Mouse (Mus musculus) olfactory bulb, adult 2 months (tissue): ENCODE results near the gene Cyp2g1. TPM values are rescaled to one million over a fixed set of nuclear protein-coding genes. Genes with fewer than 3 reads are reported as not detected.
"Not testable (repeated sequence)": the region's sequence is repeated elsewhere in the genome, so short reads cannot be mapped to it uniquely, and the experiment has no call there.

Experiments
- H3K27ac ChIP-seq: fragments of 200-500 bp; 2 replicates; pipeline ENCODE4 v1.5.1; 2012; ENCODE audit warnings: low read depth, low read length; ENCODE audit not compliant: insufficient read depth
- H3K4me1 ChIP-seq: fragments of 200-500 bp; 2 replicates; pipeline ENCODE4 v1.6.1; 2012; ENCODE audit warnings: low read length; ENCODE audit not compliant: control insufficient read depth, insufficient read depth
- H3K4me3 ChIP-seq: fragments of 200-500 bp; 2 replicates; pipeline ENCODE4 v1.5.1; 2012; ENCODE audit warnings: mild to moderate bottlenecking, low read depth, low read length, moderate library complexity; ENCODE audit not compliant: insufficient read depth
- CTCF ChIP-seq: fragments of 200-500 bp; IDR thresholded peaks from 2 replicates; pipeline ENCODE4 v1.5.1; 2012; ENCODE audit warnings: low read depth, mild to moderate bottlenecking, low read length, moderate library complexity; ENCODE audit not compliant: insufficient read depth
- POLR2A ChIP-seq: fragments of 200-500 bp; IDR thresholded peaks from 2 replicates; pipeline ENCODE4 v1.6.1; 2012; ENCODE audit warnings: mild to moderate bottlenecking, low read depth, low read length, moderate library complexity; ENCODE audit not compliant: insufficient read depth
- WGBS: fragments of 180-500 bp; shearing (Covaris S2); methylation state at CpG from one replicate; pipeline ENCODE4 v1.1.7; 2018; 5-methylcytosine and 5-hydroxymethylcytosine counted together
- polyA plus RNA-seq: library from polyadenylated mRNA; stranded (reverse); fragments of >200 nt; gene quantifications from 2 replicates; pipeline ENCODE4 v1.2.4, GENCODE M21; 2012; ENCODE audit warnings: low replicate concordance; ENCODE audit not compliant: missing spikeins, insufficient read depth, insufficient read length

The Cyp2g1 gene
- polyA plus RNA-seq, 1 experiment, result not detected

GRCm38 (mm10) chr7:26780998-26781766 is 27.5 kb upstream of the Cyp2g1 start:
- no peak overlapping the region for H3K4me3 ChIP-seq
- 13% methylated on average over 8 of the region's 8 CpGs for WGBS

GRCm38 (mm10) chr7:26781767-26782131 is 26.9 kb upstream of the Cyp2g1 start:
- TF ChIP-seq POLR2A (no peak), CTCF (no peak)
- no peak overlapping the region for H3K27ac ChIP-seq
- 31% methylated on average over 3 of the region's 8 CpGs for WGBS
- no peaks in the 10 kb centered on the region for H3K4me1 ChIP-seq
- H3K4me3 ChIP-seq, result no peak overlapping the region

More at GRCm38 (mm10) chr7:26780998-26781766, 27.5 kb upstream of the Cyp2g1 start:
- H3K4me1 ChIP-seq, result no peaks in the 10 kb centered on the region
- no peak overlapping the region for H3K27ac ChIP-seq
- TF ChIP-seq CTCF (no peak), POLR2A (no peak)

- TF ChIP-seq CTCF, result no peak
- H3K4me3 ChIP-seq, result no peak overlapping the region
- WGBS, result 58% methylated on average over 5 of the region's 5 CpGs
- no peaks in the 10 kb centered on the region for H3K4me1 ChIP-seq
- no peak overlapping the region for H3K27ac ChIP-seq
Measured at GRCm38 (mm10) chr7:26783163-26783562, 25.5 kb upstream of the Cyp2g1 start.

GRCm38 (mm10) chr7:26786013-26786412 is 22.7 kb upstream of the Cyp2g1 start:
- not testable (repeated sequence) for H3K4me1 ChIP-seq, H3K27ac ChIP-seq
- 25% methylated on average over 1 of the region's 1 CpGs for WGBS

GRCm38 (mm10) chr7:26789984-26790383 is 18.7 kb upstream of the Cyp2g1 start:
- no peak for TF ChIP-seq CTCF
- TF ChIP-seq POLR2A, result no peak
- 81% methylated on average over 6 of the region's 6 CpGs for WGBS
- H3K4me1 ChIP-seq, result no peaks in the 10 kb centered on the region
- H3K27ac ChIP-seq, result no peak overlapping the region
- H3K4me3 ChIP-seq, result no peak overlapping the region

More at GRCm38 (mm10) chr7:26786013-26786412, 22.7 kb upstream of the Cyp2g1 start:
- not testable (repeated sequence) for H3K4me3 ChIP-seq

GRCm38 (mm10) chr7:26800104-26800503 is 8.6 kb upstream of the Cyp2g1 start:
- Histone ChIP-seq H3K4me3 (no peak overlapping the region), H3K4me1 (no peaks in the 10 kb centered on the region), H3K27ac (no peak overlapping the region)
- TF ChIP-seq CTCF (no peak), POLR2A (no peak)

GRCm38 (mm10) chr7:26800996-26801395 is 7.7 kb upstream of the Cyp2g1 start:
- Histone ChIP-seq H3K4me1 (no peaks in the 10 kb centered on the region), H3K4me3 (no peak overlapping the region), H3K27ac (no peak overlapping the region)
- WGBS, result 97% methylated on average over 1 of the region's 1 CpGs
- TF ChIP-seq POLR2A, result no peak
- TF ChIP-seq CTCF, result no peak

GRCm38 (mm10) chr7:26831556-26832292 is 23.0 kb downstream of the Cyp2g1 start:
- H3K4me1 ChIP-seq, H3K4me3 ChIP-seq, H3K27ac ChIP-seq: not testable (repeated sequence)
- 80% methylated on average over 9 of the region's 9 CpGs for WGBS

GRCm38 (mm10) chr7:26832668-26833067 is 24.0 kb downstream of the Cyp2g1 start:
- WGBS, result 76% methylated on average over 7 of the region's 7 CpGs
- not testable (repeated sequence) for H3K4me3 ChIP-seq, H3K27ac ChIP-seq

GRCm38 (mm10) chr7:26835059-26835458 is 26.4 kb downstream of the Cyp2g1 start, which contains the start of gene Cyp2a5:
TSS of gene Cyp2a5 (plus strand) at chr7:26835305.
- 67% methylated on average over 3 of the region's 3 CpGs for WGBS
- not testable (repeated sequence) for H3K4me3 ChIP-seq, H3K27ac ChIP-seq, H3K4me1 ChIP-seq

More at GRCm38 (mm10) chr7:26832668-26833067, 24.0 kb downstream of the Cyp2g1 start:
- not testable (repeated sequence) for H3K4me1 ChIP-seq

- H3K27ac ChIP-seq, H3K4me1 ChIP-seq, H3K4me3 ChIP-seq: not testable (repeated sequence)
- WGBS, result 89% methylated on average over 2 of the region's 2 CpGs
Measured at GRCm38 (mm10) chr7:26843400-26843799, 34.7 kb downstream of the Cyp2g1 start.

- H3K4me3 ChIP-seq, H3K27ac ChIP-seq, H3K4me1 ChIP-seq: not testable (repeated sequence)
Measured at GRCm38 (mm10) chr7:26850063-26850462, 41.4 kb downstream of the Cyp2g1 start.
